Mouse (Mus musculus) midbrain, embryonic 14.5 days (tissue): ENCODE data around the gene Ak4. TPM values are rescaled to one million over a fixed set of nuclear protein-coding genes. Genes with fewer than 3 reads are reported as not detected.

Experiments
- ATAC-seq: fragments of 200-750 bp; cut with Nextera tagmentation; 2 replicates; pipeline ENCODE4 v1.8.0; 2017; ENCODE audit warnings: moderate number of reproducible peaks, moderate library complexity; ENCODE audit not compliant: low FRiP score, low TSS enrichment
- DNase-seq: peaks from one replicate; pipeline ENCODE4 v3.0.0-alpha.2; 2015
- H3K27ac ChIP-seq: fragments of 300-500 bp; sonication (generic); replicated peaks from 2 replicates; pipeline ENCODE4 v1.5.1; 2014; ENCODE audit warnings: mild to moderate bottlenecking, low read depth, low read length, moderate library complexity
- H3K27me3 ChIP-seq: fragments of 300-500 bp; sonication (generic); 2 replicates; pipeline ENCODE4 v1.6.1; 2014; ENCODE audit warnings: low read length, control low read depth, mixed read lengths; ENCODE audit not compliant: control insufficient read depth, insufficient read depth
- H3K36me3 ChIP-seq: fragments of 300-500 bp; sonication (generic); 2 replicates; pipeline ENCODE4 v1.6.1; 2014; ENCODE audit warnings: low read length, control low read depth; ENCODE audit not compliant: control insufficient read depth, insufficient read depth
- H3K4me1 ChIP-seq: fragments of 300-500 bp; sonication (generic); 2 replicates; pipeline ENCODE4 v1.6.1; 2014; ENCODE audit warnings: mild to moderate bottlenecking, antibody characterized with exemption, low read length, control low read depth; ENCODE audit not compliant: control insufficient read depth, insufficient read depth
- H3K4me2 ChIP-seq: fragments of 300-500 bp; sonication (generic); 2 replicates; pipeline ENCODE4 v1.6.1; 2014; ENCODE audit warnings: mild to moderate bottlenecking, low read length, moderate library complexity
- H3K4me3 ChIP-seq: fragments of 300-500 bp; sonication (generic); replicated peaks from 2 replicates; pipeline ENCODE4 v1.5.1; 2014; ENCODE audit warnings: low read depth, low read length
- H3K9ac ChIP-seq: fragments of 300-500 bp; sonication (generic); replicated peaks from 2 replicates; pipeline ENCODE4 v1.6.1; 2014; ENCODE audit warnings: mild to moderate bottlenecking, low read length, moderate library complexity
- H3K9me3 ChIP-seq: fragments of 300-500 bp; sonication (generic); 2 replicates; pipeline ENCODE4 v1.6.1; 2016; ENCODE audit warnings: low read length, control low read depth, mixed read lengths; ENCODE audit not compliant: control insufficient read depth
- WGBS: fragments of 180-500 bp; shearing (Covaris S2); extraction: QIAGEN DNeasy Blood & Tissue Kit; methylation state at CpG from one replicate; pipeline ENCODE4 v1.1.7; 2014; 5-methylcytosine and 5-hydroxymethylcytosine counted together
- polyA plus RNA-seq: library from polyadenylated mRNA; unstranded; fragments of >200 nt; fragmentation: Nextera tagmentation; extraction: Ambion mirVana; gene quantifications from 2 replicates; pipeline ENCODE4 v1.2.1, GENCODE M21; 2014

Ak4 gene
- polyA plus RNA-seq, 1 experiment from 2014 or later: 3.9 TPM

GRCm38 (mm10) chr4:101416966-101417365 is 2.1 kb upstream of the Ak4 start:
- ATAC-seq: no peak

GRCm38 (mm10) chr4:101419911-101420880 is 1.1 kb downstream of the Ak4 start:
- DNase-seq: peak; percentile 71
- peak overlapping the region; percentile 67 for H3K4me3 ChIP-seq
- H3K36me3 ChIP-seq: no peaks in the 10 kb centered on the region
- H3K27me3 ChIP-seq: 0 out of 2 replicates have a peak, but pooled peaks cover 5% of the 10 kb centered on the region
- ATAC-seq: peak; percentile 68
- no peaks in the 10 kb centered on the region for H3K9me3 ChIP-seq
- WGBS: under 1% methylated on average over 89 of the region's 90 CpGs
- peak overlapping the region; percentile 70 for H3K9ac ChIP-seq
- no peaks in the 10 kb centered on the region for H3K4me1 ChIP-seq
- H3K27ac ChIP-seq: no peak overlapping the region
- peak overlapping the region; percentile 100 for H3K4me2 ChIP-seq

More at GRCm38 (mm10) chr4:101416966-101417365, 2.1 kb upstream of the Ak4 start:
- H3K4me2 ChIP-seq: no peak overlapping the region
- H3K27me3 ChIP-seq: 0 out of 2 replicates have a peak, but pooled peaks cover 5% of the 10 kb centered on the region
- no peak overlapping the region for H3K9ac ChIP-seq
- H3K36me3 ChIP-seq: no peaks in the 10 kb centered on the region
- H3K27ac ChIP-seq: no peak overlapping the region
- WGBS: 93% methylated on average over 11 of the region's 11 CpGs
- H3K4me1 ChIP-seq: no peaks in the 10 kb centered on the region
- no peaks in the 10 kb centered on the region for H3K9me3 ChIP-seq
- no peak for DNase-seq
- no peak overlapping the region for H3K4me3 ChIP-seq

- no peaks in the 10 kb centered on the region for H3K9me3 ChIP-seq
- H3K27me3 ChIP-seq: 0 out of 2 replicates have a peak, but pooled peaks cover 5% of the 10 kb centered on the region
- ATAC-seq (no peak), DNase-seq (no peak)
- H3K4me2 ChIP-seq: no peak overlapping the region
- no peak overlapping the region for H3K9ac ChIP-seq
- no peak overlapping the region for H3K27ac ChIP-seq
- no peaks in the 10 kb centered on the region for H3K4me1 ChIP-seq
- no peaks in the 10 kb centered on the region for H3K36me3 ChIP-seq
- 86% methylated on average over 10 of the region's 10 CpGs for WGBS
- no peak overlapping the region for H3K4me3 ChIP-seq
These were observed 3.9 kb downstream of the Ak4 start for GRCm38 (mm10) chr4:101422996-101423395.

- Histone ChIP-seq H3K9ac (no peak overlapping the region), H3K27me3 (0 out of 2 replicates have a peak, but pooled peaks cover 5% of the 10 kb centered on the region), H3K27ac (no peak overlapping the region), H3K9me3 (no peaks in the 10 kb centered on the region), H3K4me2 (no peak overlapping the region), H3K4me3 (no peak overlapping the region), H3K4me1 (no peaks in the 10 kb centered on the region), H3K36me3 (no peaks in the 10 kb centered on the region)
- ATAC-seq (no peak), DNase-seq (no peak)
- 95% methylated on average over 5 of the region's 5 CpGs for WGBS
These were observed 4.5 kb downstream of the Ak4 start for GRCm38 (mm10) chr4:101423571-101423970.

GRCm38 (mm10) chr4:101424495-101424894 is 5.4 kb downstream of the Ak4 start:
- no peaks in the 10 kb centered on the region for H3K4me1 ChIP-seq
- H3K36me3 ChIP-seq: no peaks in the 10 kb centered on the region
- WGBS: 82% methylated on average over 3 of the region's 3 CpGs
- no peak overlapping the region for H3K27ac ChIP-seq
- no peak overlapping the region for H3K4me2 ChIP-seq
- ATAC-seq (no peak), DNase-seq (no peak)
- no peaks in the 10 kb centered on the region for H3K9me3 ChIP-seq
- 0 out of 2 replicates have a peak, but pooled peaks cover 3% of the 10 kb centered on the region for H3K27me3 ChIP-seq
- no peak overlapping the region for H3K9ac ChIP-seq
- H3K4me3 ChIP-seq: no peak overlapping the region

GRCm38 (mm10) chr4:101425119-101425518 is 6.0 kb downstream of the Ak4 start:
- no peaks in the 10 kb centered on the region for H3K36me3 ChIP-seq

GRCm38 (mm10) chr4:101425666-101426065 is 6.6 kb downstream of the Ak4 start:
- no peak overlapping the region for H3K9ac ChIP-seq
- no peak overlapping the region for H3K27ac ChIP-seq
- no peaks in the 10 kb centered on the region for H3K9me3 ChIP-seq
- no peaks in the 10 kb centered on the region for H3K36me3 ChIP-seq
- no peak overlapping the region for H3K4me2 ChIP-seq
- ATAC-seq (no peak), DNase-seq (no peak)
- 93% methylated on average over 3 of the region's 3 CpGs for WGBS
- H3K27me3 ChIP-seq: 0 out of 2 replicates have a peak, but pooled peaks cover under 1% of the 10 kb centered on the region
- no peaks in the 10 kb centered on the region for H3K4me1 ChIP-seq
- no peak overlapping the region for H3K4me3 ChIP-seq

More at GRCm38 (mm10) chr4:101425119-101425518, 6.0 kb downstream of the Ak4 start:
- H3K27me3 ChIP-seq: 0 out of 2 replicates have a peak, but pooled peaks cover 3% of the 10 kb centered on the region
- no peak overlapping the region for H3K9ac ChIP-seq
- no peak overlapping the region for H3K4me3 ChIP-seq
- no peak for ATAC-seq
- no peaks in the 10 kb centered on the region for H3K9me3 ChIP-seq
- no peak for DNase-seq
- no peak overlapping the region for H3K4me2 ChIP-seq
- no peak overlapping the region for H3K27ac ChIP-seq
- H3K4me1 ChIP-seq: no peaks in the 10 kb centered on the region
- WGBS: 79% methylated on average over 5 of the region's 5 CpGs

- Histone ChIP-seq H3K9me3 (no peaks in the 10 kb centered on the region), H3K27me3 (no peaks in the 10 kb centered on the region), H3K27ac (no peak overlapping the region), H3K4me2 (no peak overlapping the region), H3K4me3 (no peak overlapping the region), H3K4me1 (no peaks in the 10 kb centered on the region), H3K36me3 (no peaks in the 10 kb centered on the region), H3K9ac (no peak overlapping the region)
- 85% methylated on average over 6 of the region's 6 CpGs for WGBS
- ATAC-seq: no peak
- no peak for DNase-seq
These were observed 7.5 kb downstream of the Ak4 start for GRCm38 (mm10) chr4:101426566-101426965.
